Mouse (Mus musculus): Measurements from ENCODE around the gene Ackr1. TPM values are rescaled to one million over a fixed set of nuclear protein-coding genes. Genes with fewer than 3 reads are reported as not detected.
"Not testable (repeated sequence)": the region's sequence is repeated elsewhere in the genome, so short reads cannot be mapped to it uniquely, and the experiment has no call there.

Gene Ackr1
- polyA plus RNA-seq, 1 experiment, result 13.6 TPM

DNA sequence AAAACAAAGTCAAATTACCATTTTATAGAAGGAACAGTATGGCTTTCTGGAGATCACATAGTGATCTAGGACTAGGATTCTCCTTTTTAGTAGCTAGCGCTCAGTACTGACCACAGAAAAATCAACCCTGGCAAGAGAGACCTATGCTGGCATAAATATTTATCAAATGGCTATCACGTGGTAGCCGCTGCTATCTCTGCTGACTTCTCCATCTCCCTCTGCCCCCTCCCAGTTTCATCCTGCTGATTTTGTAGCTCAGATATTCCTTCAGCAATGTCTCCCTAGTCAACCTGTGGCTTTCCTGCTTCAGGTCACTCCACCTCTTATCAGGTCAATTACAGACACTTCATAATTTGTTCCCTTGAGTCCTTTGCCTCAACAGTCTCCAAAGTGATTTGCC is 17.8 kb downstream of the Ackr1 start:
- WGBS, result 72% methylated on average over 3 of the region's 3 CpGs
- no peak for DNase-seq (ENCODE audit: low read depth, low spot score)

DNA sequence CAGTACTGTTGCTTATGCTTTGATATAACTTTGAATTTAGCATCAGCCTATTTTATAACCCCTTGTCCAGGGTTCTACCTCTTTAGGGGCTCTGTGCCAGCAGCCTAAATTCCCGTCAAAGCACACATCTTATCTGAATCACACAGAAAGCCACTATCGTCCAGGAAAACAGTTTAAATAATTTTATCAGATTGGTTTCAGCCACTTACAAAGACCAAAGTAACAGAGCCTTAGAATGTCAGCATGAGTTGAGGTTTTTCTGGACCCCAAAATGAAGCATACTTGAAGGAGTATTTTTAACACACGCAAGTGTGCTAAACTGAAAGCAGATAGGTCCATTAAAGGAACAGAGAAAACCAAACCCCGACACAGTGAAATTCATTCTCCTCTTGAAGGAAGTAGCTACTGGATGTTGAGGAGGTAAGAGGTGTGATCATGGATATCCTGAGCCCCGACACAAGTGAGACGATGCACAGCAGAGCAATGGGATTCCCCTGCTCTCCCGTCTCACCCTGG is 20.0 kb downstream of the Ackr1 start:
- not testable (repeated sequence) for DNase-seq (ENCODE audit: low read depth, low spot score)
- 73% methylated on average over 7 of the region's 7 CpGs for WGBS

DNA sequence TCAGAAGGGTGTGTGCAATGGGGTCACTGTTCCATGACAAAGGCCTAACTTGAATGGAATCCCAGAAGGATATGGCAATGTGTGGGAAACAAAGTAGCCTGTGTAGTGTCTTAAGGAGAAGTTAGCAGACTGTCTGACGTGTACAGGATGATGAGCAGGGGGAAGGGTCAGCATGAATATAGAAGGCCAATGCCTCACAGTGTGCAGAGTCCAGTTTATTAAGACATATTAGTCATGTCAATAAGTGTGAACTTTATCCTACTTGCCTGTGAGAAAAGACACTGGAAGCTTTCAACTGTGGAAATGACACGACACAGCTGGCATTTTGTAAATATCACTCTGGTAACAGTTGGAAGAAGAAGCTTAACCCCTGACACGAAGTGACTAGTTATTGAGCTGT is 30.8 kb downstream of the Ackr1 start:
- 41% methylated on average over 3 of the region's 3 CpGs for WGBS
- not testable (repeated sequence) for DNase-seq (ENCODE audit: low read depth, low spot score)

Other genes with a start within 250 kb of the Ackr1 start
- gene Olfr1408, start 196.4 kb downstream of the Ackr1 start, polyA plus RNA-seq (2012; rRNA removed), result not detected in 2 replicates
- not detected in 2 replicates for gene Olfr1406, start 143.1 kb downstream of the Ackr1 start, polyA plus RNA-seq (2012; rRNA removed)
- not detected in 2 replicates for gene Olfr218, start 135.9 kb downstream of the Ackr1 start, polyA plus RNA-seq (2012; rRNA removed)
- not detected in 2 replicates for gene Olfr1404, start 121.4 kb downstream of the Ackr1 start, polyA plus RNA-seq (2012; rRNA removed)
- gene Fcer1a, start 106.5 kb downstream of the Ackr1 start, polyA plus RNA-seq (2012; rRNA removed), result 0.17 and 1.0 TPM in 2 replicates
- gene Olfr418, start 67.7 kb downstream of the Ackr1 start, polyA plus RNA-seq (2012; rRNA removed), result not detected in 2 replicates
- gene Mptx2, start 56.0 kb downstream of the Ackr1 start, polyA plus RNA-seq (2012; rRNA removed), result 167 and 349 TPM in 2 replicates
- 6.1 and 7.0 TPM in 2 replicates for gene Aim2, start 17.1 kb upstream of the Ackr1 start, polyA plus RNA-seq (2012; rRNA removed)
- gene Cadm3, start 33.9 kb upstream of the Ackr1 start, polyA plus RNA-seq (2012; rRNA removed), result 6.2 and 7.5 TPM in 2 replicates
- 1.0 and 1.2 TPM in 2 replicates for gene Ifi206, start 157.3 kb upstream of the Ackr1 start, polyA plus RNA-seq (2012; rRNA removed)
- gene Ifi214, start 202.2 kb upstream of the Ackr1 start, polyA plus RNA-seq (2012; rRNA removed), result 0.02 TPM in 1 of 2 replicates, not detected in the other